Mouse (Mus musculus) ES-E14 (cell line): ENCODE data around the gene Stat3. TPM values are rescaled to one million over a fixed set of nuclear protein-coding genes. Genes with fewer than 3 reads are reported as not detected.

ENCODE experiments used
- DNase-seq: peaks from one replicate; pipeline ENCODE4 v3.0.0-alpha.2; 2013; ENCODE audit warnings: low read depth, low spot score
- H3K27ac ChIP-seq: 2 replicates; pipeline ENCODE4 v1.5.1; 2012; ENCODE audit warnings: low read depth, mild to moderate bottlenecking, low read length, moderate library complexity, mixed read lengths; ENCODE audit not compliant: poor library complexity, insufficient read depth, severe bottlenecking
- H3K36me3 ChIP-seq: 2 replicates; pipeline ENCODE4 v1.6.1; 2012; ENCODE audit warnings: mild to moderate bottlenecking, low read length, moderate library complexity, mixed read lengths; ENCODE audit not compliant: control insufficient read depth, poor library complexity, insufficient read depth, severe bottlenecking
- H3K4me1 ChIP-seq, 2 experiments: fragments of 150-350 bp in 1 of 2; sonication (generic) in 1 of 2; 2 replicates each; pipeline ENCODE4 v1.6.1; 2012; ENCODE audit warnings: low read length in 2 of 2, mild to moderate bottlenecking in 1 of 2, mixed read lengths in 1 of 2; ENCODE audit not compliant: control insufficient read depth in 2 of 2, insufficient read depth in 2 of 2, poor library complexity in 1 of 2
- H3K4me3 ChIP-seq, 2 experiments: fragments of 150-350 bp in 1 of 2; sonication (generic) in 1 of 2; 2 replicates each; pipeline ENCODE4 v1.5.1; 2012; ENCODE audit warnings: low read length in 2 of 2, low read depth in 1 of 2, mild to moderate bottlenecking in 1 of 2, mixed read lengths in 1 of 2; ENCODE audit not compliant: insufficient read depth in 1 of 2, poor library complexity in 1 of 2, severe bottlenecking in 1 of 2
- H3K9ac ChIP-seq: 2 replicates; pipeline ENCODE4 v1.6.1; 2012; ENCODE audit warnings: low read depth, mild to moderate bottlenecking, low read length, mixed read lengths; ENCODE audit not compliant: poor library complexity, insufficient read depth, severe bottlenecking
- H3K9me3 ChIP-seq: fragments of 150-350 bp; sonication (generic); 2 replicates; pipeline ENCODE4 v1.6.1; 2012; ENCODE audit warnings: low read depth, mild to moderate bottlenecking, low read length; ENCODE audit not compliant: control insufficient read depth, insufficient read depth
- CHD2 ChIP-seq: IDR thresholded peaks from 2 replicates; pipeline ENCODE4 v1.6.1; 2014; ENCODE audit warnings: mild to moderate bottlenecking, low read depth, low read length, inconsistent platforms
- HCFC1 ChIP-seq: IDR thresholded peaks from 2 replicates; pipeline ENCODE4 v1.6.1; 2012; ENCODE audit warnings: low read length, inconsistent platforms, borderline replicate concordance; ENCODE audit not compliant: insufficient read depth
- MAFK ChIP-seq: IDR thresholded peaks from 2 replicates; pipeline ENCODE4 v1.6.1; 2014; ENCODE audit warnings: mild to moderate bottlenecking, low read depth, low read length, inconsistent platforms; ENCODE audit not compliant: insufficient read depth
- ZC3H11A ChIP-seq: IDR thresholded peaks from 2 replicates; pipeline ENCODE4 v1.6.1; 2012; ENCODE audit warnings: low read depth, mild to moderate bottlenecking, inconsistent platforms, low read length, borderline replicate concordance
- ZNF384 ChIP-seq: IDR thresholded peaks from 2 replicates; pipeline ENCODE4 v1.6.1; 2012; ENCODE audit warnings: low read depth, low read length, inconsistent platforms
- in situ Hi-C, 2 experiments: fragments of 600-800 bp; cut with MboI; formaldehyde crosslinking; loops; one replicate each; pipeline ENCODE4 v1.15.1; 2025; ENCODE audit warnings: low sequenced_read_pairs in 2 of 2, inconsistent platforms in 1 of 2; ENCODE audit not compliant: unreplicated experiment in 2 of 2
- total RNA-seq: library from RNA; depleted of rRNA; stranded (reverse); fragments of 300-350 nt; gene quantifications from 2 replicates; pipeline ENCODE4 v1.2.3, GENCODE M21; 2012

Gene Stat3
- total RNA-seq, 1 experiment = 61.5 TPM

DNA sequence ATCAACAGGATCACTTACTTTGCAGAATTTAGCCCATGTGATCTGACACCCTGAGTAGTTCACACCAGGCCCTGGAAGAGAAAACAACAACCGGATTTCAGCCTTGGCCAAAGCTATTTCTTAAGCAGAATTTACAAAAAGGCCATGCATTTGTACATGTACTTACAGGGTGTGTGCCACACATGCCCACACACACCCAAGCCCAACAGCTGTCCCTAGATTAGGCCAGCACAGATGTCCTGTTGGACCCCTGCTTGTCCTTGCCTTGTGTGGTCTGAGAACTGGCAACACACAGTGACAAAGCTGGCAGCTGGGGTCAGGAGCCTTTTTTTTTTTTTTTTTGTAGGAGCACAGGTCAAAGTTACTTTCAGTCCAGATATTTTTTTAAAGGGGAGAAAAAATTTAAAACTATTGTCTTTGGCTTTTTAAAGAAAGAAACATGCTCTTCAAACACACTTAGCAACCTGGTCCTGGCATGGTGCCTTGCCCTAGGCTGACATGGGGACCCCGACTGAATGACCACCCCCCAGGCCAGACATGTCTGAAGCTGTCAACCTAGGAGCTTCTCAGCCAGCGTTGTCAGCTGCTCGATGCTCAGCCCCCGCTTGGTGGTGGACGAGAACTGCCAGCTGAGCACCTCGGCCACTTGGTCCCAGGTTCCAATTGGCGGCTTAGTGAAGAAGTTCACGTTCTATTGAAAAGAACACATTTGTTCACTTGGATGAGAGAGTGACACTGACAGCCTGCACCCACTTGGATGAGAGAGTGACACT lies 45.0 kb downstream of the Stat3 start:
- Histone ChIP-seq H3K9ac (no peak overlapping the region), H3K27ac (no peak overlapping the region), H3K9me3 (no peaks in the 10 kb centered on the region), H3K4me1 (no peaks in the 10 kb centered on the region), H3K4me3 (no peak overlapping the region), H3K36me3 (peaks cover 64% of the 10 kb centered on the region)
- no peak for TF ChIP-seq ZNF384
- no peak for TF ChIP-seq ZC3H11A
- TF ChIP-seq MAFK = no peak
- in situ Hi-C loops = no loop called here
- no peak for DNase-seq

DNA sequence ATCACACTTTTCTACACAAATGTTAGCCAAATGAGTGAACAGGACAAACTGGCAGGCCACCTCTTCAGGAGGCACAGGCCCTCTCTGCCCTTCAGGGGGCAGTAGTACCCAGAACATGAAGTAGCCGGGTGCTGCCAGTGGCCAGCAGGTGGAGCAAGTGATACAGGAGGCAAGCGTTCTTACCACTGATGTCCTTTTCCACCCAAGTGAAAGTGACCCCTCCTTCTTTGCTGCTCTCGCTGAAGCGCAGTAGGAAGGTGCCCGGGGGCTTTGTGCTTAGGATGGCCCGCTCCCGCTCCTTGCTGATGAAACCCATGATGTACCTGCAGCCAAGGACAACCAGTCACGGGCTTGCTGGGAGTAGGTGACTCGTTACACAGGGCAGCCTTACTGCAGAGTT lies 45.9 kb downstream of the Stat3 start:
- H3K9me3 ChIP-seq = no peaks in the 10 kb centered on the region
- peaks cover 67% of the 10 kb centered on the region for H3K36me3 ChIP-seq
- TF ChIP-seq CHD2 (no peak), ZNF384 (0 out of 2 replicates have a peak, but pooled peaks have one; percentile 45), MAFK (no peak), HCFC1 (no peak), ZC3H11A (peak; percentile 76)
- in situ Hi-C loops = no loop called here
- no peaks in the 10 kb centered on the region for H3K4me1 ChIP-seq
- DNase-seq = peak; percentile 74
- H3K27ac ChIP-seq = no peak overlapping the region
- no peak overlapping the region for H3K9ac ChIP-seq
- H3K4me3 ChIP-seq = no peak overlapping the region

DNA sequence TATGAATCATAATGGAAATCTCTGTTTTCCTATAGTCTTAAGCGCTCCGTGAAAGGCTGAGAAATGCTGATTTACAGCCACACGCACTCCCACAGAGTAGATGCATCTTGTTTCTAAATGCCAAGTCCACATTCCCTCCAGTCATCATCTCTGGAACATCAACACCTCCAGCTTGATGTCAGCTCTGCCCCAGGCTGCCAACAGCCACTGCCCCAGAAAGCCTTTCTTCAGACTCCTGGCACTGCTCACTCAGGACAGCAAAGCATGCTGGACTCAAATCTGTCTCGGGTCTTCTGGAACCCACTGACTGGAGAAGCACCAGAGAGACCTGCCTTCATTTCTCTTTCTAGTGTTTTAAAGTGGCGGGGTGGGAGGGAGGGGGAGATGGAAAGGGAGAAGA lies 46.9 kb downstream of the Stat3 start:
- peaks cover 66% of the 10 kb centered on the region for H3K36me3 ChIP-seq

DNA sequence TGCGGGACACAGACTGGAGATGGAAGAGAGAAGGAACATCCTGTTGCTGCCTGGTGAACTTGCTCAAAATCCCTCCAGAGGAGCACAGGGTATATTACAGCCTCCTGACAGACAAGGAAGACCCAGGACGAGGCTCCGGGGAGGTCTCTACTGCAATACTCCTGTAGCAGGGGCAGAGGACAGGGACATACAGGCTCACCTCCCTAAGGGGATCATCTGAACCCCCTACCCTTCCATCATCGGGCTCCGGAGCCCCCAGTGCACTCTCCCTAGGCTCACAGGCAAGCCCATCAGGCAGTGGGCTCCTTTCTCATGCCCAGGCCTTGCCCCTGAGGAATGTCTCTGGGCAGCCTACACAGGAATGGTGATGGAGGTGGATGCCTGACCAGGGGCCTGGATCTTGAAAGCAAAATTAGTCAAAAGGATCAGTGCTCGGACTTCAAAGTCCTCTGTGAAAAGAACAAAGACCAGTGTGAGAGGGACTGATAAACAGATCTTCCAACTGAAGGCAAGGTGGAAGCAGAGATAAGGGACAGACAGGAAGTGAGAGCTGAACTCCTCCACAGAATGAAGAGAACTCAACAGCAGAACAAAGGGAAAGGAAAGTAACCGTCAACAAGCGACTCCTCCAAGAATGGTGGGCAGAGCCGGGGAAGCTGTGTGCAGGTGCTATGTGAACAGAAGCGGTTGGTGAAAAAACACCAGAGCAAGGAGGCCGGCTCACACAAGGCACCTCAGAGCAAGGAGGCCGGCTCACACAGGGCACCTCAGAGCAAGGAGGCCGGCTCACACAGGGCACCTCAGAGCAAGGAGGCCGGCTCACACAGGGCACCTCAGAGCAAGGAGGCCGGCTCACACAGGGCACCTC lies 47.9 kb downstream of the Stat3 start:
- no peaks in the 10 kb centered on the region for H3K4me1 ChIP-seq
- TF ChIP-seq ZC3H11A (no peak), HCFC1 (no peak), ZNF384 (no peak), MAFK (no peak)
- in situ Hi-C loops = no loop called here
- no peak for DNase-seq
- no peak overlapping the region for H3K9ac ChIP-seq
- H3K36me3 ChIP-seq = peaks cover 67% of the 10 kb centered on the region
- H3K9me3 ChIP-seq = no peaks in the 10 kb centered on the region
- H3K4me3 ChIP-seq = no peak overlapping the region
- no peak overlapping the region for H3K27ac ChIP-seq

More for the DNA sequence above, 46.9 kb downstream of the Stat3 start:
- TF ChIP-seq ZC3H11A = no peak
- Histone ChIP-seq H3K4me1 (no peaks in the 10 kb centered on the region), H3K4me3 (no peak overlapping the region), H3K27ac (no peak overlapping the region), H3K9ac (no peak overlapping the region), H3K9me3 (no peaks in the 10 kb centered on the region)
- DNase-seq = no peak
- in situ Hi-C loops = no loop called here

DNA sequence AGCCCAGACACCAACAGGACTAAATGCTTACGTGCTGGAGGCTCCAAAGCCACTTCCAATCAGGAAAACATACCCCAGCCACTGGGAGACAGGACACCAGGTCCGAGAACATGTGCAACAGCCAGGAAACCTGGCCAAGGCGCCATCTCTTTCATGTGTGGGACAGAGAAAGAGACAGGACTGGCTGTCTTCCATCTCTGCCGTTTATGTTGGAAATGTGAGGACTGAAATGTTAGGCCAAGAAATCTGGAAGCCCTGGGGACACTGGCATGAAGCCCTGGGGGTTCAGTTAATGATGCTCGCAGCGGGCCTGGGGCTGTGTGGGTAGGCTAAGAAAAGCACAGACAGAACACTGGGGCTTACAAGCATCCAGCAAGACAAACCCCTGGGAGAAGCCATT lies 48.9 kb downstream of the Stat3 start:
- no peak for DNase-seq
- Histone ChIP-seq H3K4me3 (no peak overlapping the region), H3K36me3 (peaks cover 65% of the 10 kb centered on the region), H3K4me1 (no peaks in the 10 kb centered on the region), H3K27ac (no peak overlapping the region), H3K9ac (no peak overlapping the region), H3K9me3 (no peaks in the 10 kb centered on the region)
- TF ChIP-seq HCFC1 (no peak), ZNF384 (no peak), MAFK (no peak), CHD2 (no peak), ZC3H11A (no peak)
- in situ Hi-C loops = no loop called here
